Comparison of ENCODE assay signal across 25 mouse cellular contexts in the genomic region with DNA sequence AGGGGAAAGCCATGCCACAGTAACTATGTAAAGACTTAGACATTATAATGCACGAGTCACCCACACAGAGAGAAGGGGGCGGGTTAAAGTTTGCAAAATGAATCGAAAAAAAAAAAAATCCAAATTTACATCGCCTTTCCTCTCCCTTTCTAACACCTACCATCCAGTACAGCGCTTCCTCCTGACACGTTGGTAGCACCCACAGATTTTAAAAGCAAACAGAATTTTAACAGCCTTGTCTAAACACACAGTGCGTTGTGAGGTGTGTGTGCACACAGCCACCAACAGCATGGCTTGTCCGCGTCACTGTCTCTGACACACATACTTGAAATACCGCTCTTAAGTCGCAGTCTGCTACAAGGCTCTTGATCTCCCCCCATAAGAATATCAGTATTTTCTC.
"Had no signal": no experiment of that assay in that cellular context is flagged by ENCODE, and none has a peak within 500 bp of the region (broad histone marks: within the 10 kb centered on the region; RNA-seq: fewer than 3 reads in every experiment).

No protein-coding gene starts in this region.

- H3K4me2 ChIP-seq: heart, embryonic 11.5 days; heart, embryonic 13.5 days; heart, embryonic 15.5 days; hindbrain, embryonic 12.5 days; hindbrain, embryonic 14.5 days; intestine, embryonic 15.5 days; limb, embryonic 12.5 days; liver, embryonic 11.5 days; liver, embryonic 13.5 days had no signal

- ATAC-seq: hindbrain, embryonic 16.5 days; inflammation-experienced regulatory T-cells, adult 6 months; intestine, embryonic 15.5 days; intestine, postnatal 0 days had no signal

- H3K9me3 ChIP-seq: heart, embryonic 15.5 days; intestine, embryonic 15.5 days; limb, embryonic 10.5 days had no signal

- H3K27ac ChIP-seq: gastrocnemius, adult 2 months; heart, embryonic 13.5 days; heart, embryonic 15.5 days; hindbrain, embryonic 10.5 days; hindbrain, embryonic 12.5 days; hindbrain, embryonic 14.5 days; intestine, embryonic 15.5 days; layer of hippocampus, adult 2 months; left cerebral cortex, adult 2 months; limb, embryonic 10.5 days; limb, embryonic 12.5 days; liver, embryonic 13.5 days had no signal

- H3K9ac ChIP-seq: heart, embryonic 13.5 days; heart, embryonic 15.5 days; hindbrain, embryonic 12.5 days; hindbrain, embryonic 14.5 days; intestine, embryonic 15.5 days; limb, embryonic 12.5 days; liver, embryonic 13.5 days had no signal

- H3K4me1 ChIP-seq: heart, embryonic 15.5 days; intestine, embryonic 15.5 days; limb, embryonic 10.5 days; liver, embryonic 13.5 days had no signal

- H3K27me3 ChIP-seq: heart, embryonic 13.5 days; heart, embryonic 15.5 days; hindbrain, embryonic 12.5 days; intestine, embryonic 15.5 days; limb, embryonic 12.5 days; liver, embryonic 13.5 days had no signal

- H3K4me3 ChIP-seq: gastrocnemius, adult 2 months; heart, embryonic 13.5 days; heart, embryonic 15.5 days; hindbrain, embryonic 10.5 days; hindbrain, embryonic 12.5 days; intestine, embryonic 15.5 days; layer of hippocampus, adult 2 months; left cerebral cortex, adult 2 months; limb, embryonic 10.5 days; limb, embryonic 12.5 days; liver, embryonic 13.5 days had no signal

- DNase-seq: gastrocnemius, adult 2 months; gastrocnemius, postnatal 10 days; gastrocnemius, postnatal 25 days; kidney, adult 18-20 months; kidney, adult 8-10 months; kidney, postnatal 10 days; kidney, postnatal 25 days; kidney, postnatal 4 days; liver; liver, embryonic 13.5 days had no signal
